Mouse (Mus musculus) NIH3T3 (cell line): ENCODE results near the gene Hoga1.
A peak's percentile ranks its signal among the peaks of the same experiment; 100 is the strongest.
"Not testable (repeated sequence)": the region's sequence is repeated elsewhere in the genome, so short reads cannot be mapped to it uniquely, and the experiment has no call there.

Experiments
- DNase-seq: peaks from one replicate; pipeline ENCODE4 v3.0.0-alpha.2; 2012; ENCODE audit warnings: low read depth

The Hoga1 gene

DNA sequence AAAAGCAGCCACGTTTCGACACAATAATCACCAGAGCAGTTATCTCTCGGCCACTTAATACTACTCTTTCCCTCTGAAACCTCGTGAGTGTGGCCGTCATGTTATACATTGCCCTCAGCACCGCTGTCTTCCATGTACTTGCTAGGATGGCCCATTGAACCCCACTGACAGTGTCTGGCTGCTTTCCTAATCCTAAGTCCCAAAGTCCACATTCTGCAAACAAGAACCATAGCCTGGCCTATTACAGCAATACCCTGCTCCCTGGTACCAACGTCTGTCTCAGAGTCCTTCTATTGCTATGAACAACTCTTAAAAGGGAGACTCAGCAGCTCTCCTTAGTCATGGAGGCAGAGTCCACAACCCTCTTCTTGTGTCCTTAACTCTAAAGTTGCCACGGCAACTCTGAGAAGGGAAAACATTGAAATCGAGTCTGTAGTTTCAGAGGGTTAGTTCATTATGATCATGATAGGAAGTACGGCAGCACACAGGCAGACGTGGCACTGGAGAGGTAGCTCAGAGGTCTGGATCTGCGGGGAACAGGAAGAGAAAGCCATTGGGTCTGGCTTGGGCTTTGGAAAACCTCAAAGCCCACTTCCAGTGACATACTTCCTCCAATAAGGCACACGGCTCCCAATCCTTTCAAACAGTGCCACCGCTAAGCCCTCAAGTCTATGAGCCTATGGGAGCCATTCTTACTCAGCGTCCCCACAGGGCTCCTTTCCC is 26.6 kb downstream of the Hoga1 start:
- no peak for DNase-seq

DNA sequence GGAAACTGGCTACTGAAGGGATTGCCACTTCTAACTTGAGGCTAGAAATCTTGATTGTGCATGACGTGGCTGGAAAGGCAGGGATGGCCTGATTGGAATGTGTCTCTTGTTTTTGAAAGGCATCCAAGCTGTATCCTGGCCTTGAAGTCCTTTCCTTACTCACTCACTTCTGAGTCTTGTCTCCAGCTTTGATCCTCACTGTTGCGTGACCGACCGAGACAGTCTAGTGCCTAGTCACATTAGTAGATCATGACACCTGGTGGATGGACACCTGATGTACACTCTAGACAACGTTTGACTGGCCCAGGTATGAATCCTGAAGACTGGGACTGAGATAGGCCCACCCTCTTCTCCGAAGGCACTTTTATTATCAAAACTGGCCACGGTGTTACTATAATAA is 27.4 kb downstream of the Hoga1 start:
- no peak for DNase-seq

DNA sequence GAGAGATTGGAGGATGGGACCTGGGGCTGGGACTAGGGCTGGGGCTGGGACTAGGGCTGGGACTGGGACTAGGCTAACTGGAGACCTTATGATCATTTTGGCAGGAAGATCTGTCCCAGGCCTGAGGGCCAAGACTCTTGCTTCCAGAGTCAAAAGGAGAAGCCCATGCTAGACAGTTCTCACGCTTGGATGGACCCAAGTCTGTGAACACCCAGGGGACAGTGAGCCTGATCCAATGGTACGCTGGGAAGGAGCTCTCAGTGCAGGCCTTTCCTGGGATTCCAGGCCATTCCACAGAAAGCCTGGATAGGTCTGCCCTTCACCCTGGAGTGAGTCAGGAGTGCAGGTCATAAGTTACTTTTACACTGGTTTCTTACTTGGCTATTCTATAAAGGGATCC is 29.6 kb downstream of the Hoga1 start:
- DNase-seq = no peak

DNA sequence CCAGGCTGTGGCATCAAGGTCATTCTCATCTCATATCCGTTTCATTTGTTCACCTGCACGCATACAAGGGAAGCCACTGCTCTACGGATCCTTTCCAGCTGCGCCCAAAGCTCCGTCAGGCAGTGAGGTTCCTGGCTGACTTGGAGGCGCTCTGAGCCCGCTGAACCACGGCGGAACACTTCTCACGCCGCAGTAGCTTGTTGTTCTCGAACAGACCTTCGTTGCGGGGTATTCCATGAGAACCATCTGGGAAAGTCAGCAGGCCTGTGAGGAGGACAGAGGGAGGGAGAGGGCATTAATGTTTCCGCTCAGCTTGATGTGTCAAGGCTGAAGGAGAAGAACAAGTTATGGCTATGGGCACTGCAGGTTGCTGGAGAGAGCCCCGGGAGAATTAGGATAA is 30.6 kb downstream of the Hoga1 start:
- no peak for DNase-seq

DNA sequence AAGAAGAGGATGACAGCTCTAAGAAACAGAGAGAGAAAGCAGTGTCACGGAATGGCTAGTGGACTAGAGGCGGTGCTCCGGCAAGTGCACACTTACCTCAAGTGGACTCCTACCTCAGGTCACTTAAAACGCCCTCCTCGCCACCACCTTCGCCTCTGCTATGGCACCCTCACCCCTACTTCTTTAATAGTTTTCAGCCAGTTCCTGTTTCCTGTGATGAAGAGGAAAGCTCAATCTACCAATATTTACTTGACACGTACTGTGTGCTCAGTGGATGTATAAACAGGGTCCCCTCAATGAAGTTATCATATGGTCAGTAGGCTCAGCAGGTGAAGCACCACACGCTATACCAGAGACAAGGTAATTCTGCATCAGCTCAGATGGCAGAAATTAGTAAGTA is 33.2 kb downstream of the Hoga1 start:
- DNase-seq = no peak

DNA sequence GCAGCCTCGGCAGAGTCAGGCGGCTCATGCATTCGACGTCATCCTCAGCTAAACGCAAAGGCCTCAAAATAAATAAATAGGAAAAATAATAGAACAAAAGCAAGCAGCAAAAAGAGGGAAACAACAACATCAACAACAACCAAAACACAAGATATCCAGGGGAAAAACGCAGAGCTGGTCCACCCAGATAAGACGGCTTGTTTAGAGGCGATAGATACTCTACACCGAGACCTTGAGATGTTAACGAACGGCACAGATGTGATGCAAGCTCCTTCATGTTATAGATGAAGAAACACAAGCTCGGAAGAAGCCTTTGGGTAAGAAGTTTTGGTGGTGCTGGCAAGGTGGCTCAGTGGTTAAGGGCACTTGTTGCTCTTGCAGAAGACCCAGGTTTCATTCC is 33.6 kb downstream of the Hoga1 start:
- DNase-seq = no peak

DNA sequence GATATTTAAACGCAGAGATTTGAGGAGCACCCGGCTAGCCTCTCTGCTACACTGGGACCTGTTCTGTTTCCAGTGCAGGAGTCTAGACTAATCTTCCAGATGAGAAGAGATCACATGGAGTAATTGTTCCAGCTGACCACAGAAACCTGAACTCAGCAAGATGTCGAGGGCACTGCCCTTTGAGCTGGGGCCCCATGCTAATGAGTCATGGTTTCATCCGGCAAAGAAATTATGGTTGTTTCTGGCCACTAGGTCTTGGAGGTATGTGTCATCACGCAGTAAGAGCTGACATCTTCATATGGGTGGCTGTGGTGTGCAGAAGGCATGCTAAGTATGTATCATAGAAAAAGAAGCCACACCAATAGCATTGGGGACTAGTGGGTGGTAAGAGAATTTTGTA is 34.5 kb downstream of the Hoga1 start:
- peak; percentile 72 for DNase-seq

DNA sequence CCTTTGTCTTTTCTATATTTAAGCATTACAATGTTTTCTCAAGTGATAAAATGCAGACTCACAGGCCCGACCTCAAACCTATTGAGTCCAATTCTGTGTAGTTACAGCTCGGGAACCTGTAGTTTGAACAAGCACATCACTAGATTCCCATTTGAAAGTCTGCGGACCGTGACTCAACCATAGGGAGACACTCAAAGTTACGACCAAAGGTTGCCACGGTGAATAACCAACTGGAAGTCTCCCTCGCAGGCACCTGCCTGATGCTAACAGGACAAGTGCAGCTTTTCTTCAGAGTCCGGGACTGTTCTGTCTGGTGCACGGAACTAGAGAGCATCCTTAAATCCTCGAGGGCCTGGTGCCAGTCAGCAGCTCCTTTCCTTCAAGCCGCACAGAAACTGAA is 35.1 kb downstream of the Hoga1 start:
- no peak for DNase-seq

DNA sequence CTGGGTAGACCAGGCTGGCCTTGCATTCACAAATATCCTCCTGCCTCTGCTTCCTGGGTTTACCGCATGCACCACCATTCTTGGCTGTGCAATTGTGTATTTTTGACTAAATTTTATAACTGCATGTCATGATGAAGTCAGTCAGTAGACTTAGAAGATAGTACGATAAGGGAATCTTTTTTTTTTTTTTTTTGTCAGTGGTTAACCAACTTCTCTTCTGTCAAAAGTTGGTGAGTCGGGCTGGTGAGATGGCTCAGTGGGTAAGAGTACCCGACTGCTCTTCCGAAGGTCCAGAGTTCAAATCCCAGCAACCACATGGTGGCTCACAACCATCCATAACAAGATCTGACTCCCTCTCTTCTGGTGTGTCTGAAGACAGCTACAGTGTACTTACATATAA is 36.2 kb downstream of the Hoga1 start:
- DNase-seq = not testable (repeated sequence)

DNA sequence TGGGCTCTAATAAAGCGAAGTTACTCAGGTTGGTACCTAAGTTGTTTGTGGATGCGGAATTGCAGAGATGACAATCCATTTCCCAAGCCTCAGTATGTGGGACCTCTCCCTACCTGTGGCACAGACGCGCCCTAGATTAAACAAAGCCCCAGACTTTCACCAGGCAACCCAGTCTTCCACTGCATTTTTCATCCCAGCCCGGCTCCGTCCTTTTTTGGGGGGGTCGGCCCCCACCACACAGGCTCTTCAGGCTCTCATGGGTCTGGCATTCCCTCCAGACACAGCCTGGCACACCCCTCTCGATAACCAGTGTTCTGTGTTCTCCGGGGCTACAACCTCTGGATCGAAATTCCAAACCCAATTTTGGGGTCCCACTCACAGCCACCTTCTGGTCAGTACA is 40.3 kb downstream of the Hoga1 start:
- no peak for DNase-seq

DNA sequence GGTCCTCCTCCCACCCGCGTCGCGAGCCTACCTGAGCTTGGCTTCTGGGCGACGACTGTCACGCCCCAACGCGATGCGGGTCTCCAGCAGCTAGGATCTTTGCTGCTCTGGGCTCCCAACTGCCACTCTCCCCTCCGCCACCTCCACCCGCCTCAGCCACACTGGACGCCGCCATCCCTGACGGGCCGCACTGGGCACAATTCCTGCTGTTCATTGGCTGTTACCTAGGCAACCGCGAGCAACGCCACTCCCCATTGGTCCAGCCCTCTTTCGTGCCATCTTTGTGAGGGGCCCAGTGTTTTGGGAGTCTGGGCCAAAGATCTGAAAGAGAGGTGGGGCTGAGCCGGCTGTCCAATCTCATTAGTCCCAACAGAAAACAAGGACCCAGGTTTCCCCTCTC is 40.8 kb downstream of the Hoga1 start, which contains the start of gene Morn4:
Gene Morn4 (minus strand): TSS at position 192 of the 400 bp plus-strand sequence.
- DNase-seq = peak; percentile 98

DNA sequence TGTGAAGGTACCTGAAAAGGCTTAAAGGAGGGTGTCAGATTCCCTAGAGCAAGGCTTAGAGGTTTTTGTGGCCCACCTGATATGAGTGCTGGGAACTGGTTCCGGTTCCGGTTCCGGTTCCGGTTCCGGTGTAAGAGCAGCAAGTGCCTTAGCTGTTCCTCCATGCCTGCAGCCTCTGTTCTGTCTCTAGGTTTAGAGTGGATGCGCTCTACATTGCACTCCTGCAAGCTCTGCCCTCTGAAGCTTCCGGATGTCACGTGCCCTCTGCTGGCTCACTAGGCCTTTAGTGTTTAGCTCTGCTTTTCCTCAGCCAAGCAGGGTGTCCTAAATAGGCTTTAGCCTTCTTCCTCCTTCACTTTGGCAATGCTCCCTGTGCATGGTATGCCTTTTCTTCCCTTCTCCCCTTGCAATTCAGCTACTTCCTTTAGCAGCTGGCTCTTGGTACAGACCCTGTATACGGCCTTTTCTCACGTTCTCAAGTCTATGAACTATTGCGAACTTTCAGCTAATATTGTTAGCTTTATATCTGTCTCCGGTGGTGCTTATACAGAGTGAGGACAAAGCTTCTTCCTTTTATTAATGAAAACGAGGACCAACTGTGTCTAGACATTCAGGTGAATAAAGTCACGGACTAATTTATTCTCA is 43.8 kb downstream of the Hoga1 start:
- DNase-seq = peak; percentile 71

DNA sequence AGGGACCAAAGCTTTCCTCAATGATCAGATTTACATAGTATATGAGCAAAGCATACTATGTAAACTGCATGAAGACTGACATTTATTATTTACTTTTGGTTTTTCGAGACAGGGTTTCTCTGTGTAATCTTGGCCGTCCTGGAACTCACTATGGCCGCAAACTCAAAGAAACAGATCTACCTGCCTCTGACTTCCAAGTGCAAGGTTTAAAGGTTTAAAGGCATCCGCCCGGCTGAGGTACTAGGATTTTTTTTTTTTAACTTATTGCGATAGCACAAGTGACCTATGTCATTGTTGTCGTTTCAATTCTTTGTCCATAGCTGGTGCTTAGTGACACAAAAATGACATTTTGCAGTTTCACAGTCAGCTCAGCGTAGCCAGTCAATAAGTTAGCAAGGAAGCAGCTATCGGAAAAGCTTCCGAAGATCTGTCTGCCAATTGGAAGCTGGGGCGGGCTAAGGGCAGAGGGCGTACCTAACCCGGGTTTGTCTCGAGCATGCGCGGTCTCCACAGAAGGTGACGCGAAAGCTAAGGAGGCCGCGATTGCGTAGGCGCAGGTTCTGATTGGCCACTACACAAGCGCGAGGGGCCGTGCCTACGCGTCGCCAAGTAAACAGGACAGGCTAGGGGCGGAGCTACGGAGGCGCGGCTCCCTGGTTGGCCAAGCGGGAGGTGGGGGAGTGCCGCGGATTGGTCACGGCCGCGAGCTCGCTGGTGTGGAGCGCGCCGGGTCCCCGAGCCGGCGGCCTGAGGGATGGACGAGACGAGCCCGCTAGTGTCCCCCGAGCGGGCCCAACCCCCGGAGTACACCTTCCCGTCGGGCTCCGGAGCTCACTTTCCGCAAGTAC is 44.6 kb downstream of the Hoga1 start, which contains the start of gene Pi4k2a:
Gene Pi4k2a (plus strand): TSS at position 723 of the 848 bp plus-strand sequence.
- DNase-seq = peak; percentile 100

DNA sequence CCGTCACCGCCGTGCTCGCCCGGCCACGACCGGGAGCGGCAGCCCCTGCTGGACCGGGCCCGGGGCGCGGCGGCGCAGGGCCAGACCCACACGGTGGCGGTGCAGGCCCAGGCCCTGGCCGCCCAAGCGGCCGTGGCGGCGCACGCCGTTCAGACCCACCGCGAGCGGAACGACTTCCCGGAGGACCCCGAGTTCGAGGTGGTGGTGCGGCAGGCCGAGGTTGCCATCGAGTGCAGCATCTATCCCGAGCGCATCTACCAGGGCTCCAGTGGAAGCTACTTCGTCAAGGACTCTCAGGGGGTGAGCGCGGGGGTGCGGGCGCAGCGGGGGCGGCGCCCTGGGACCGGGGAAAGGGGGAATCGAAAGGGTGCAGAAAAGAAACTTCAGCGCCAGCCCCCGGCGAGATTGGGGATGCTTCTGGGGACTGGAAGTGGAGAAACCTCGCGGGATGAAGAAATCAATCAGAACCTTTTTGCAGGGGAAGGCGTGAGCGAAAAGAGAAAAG is 45.3 kb downstream of the Hoga1 start:
- DNase-seq = peak; percentile 81

DNA sequence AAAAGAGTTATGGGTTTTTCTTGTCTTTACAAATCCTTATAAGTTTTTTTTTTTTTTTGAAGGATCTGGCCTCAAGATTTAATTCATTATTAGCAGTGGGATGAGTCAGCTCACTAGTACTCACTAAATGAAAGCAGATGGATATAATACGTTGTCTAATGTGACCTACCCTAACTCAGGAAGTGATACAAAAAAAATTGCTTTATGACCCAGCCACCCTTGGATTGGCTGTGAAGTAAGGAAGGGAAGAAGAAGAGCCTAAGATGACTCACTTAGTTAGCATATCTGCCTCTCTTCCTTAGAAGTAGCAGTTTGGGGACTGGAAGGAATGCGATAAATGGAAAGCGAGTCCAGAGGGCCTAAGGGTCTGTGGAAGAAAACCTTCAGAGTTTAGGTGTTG is 54.0 kb downstream of the Hoga1 start:
- DNase-seq = peak; percentile 74

DNA sequence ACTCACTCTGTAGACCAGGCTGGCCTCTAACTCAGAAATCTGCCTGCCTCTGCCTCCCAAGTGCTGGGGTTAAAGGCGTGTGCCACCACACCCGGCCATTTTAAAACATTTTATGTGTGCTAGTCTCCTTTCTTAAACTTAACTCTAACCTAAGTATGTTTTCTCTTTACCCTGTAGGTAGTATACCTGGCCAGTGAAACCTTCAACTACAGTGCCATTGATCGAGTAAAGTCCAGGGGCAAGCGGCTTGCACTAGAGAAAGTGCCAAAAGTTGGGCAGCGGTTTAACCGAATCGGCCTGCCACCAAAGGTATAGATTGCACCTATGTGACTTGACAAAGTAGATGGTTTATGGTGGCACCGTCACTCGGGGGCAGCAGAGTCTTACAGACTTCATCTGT is 59.3 kb downstream of the Hoga1 start:
- DNase-seq = no peak

DNA sequence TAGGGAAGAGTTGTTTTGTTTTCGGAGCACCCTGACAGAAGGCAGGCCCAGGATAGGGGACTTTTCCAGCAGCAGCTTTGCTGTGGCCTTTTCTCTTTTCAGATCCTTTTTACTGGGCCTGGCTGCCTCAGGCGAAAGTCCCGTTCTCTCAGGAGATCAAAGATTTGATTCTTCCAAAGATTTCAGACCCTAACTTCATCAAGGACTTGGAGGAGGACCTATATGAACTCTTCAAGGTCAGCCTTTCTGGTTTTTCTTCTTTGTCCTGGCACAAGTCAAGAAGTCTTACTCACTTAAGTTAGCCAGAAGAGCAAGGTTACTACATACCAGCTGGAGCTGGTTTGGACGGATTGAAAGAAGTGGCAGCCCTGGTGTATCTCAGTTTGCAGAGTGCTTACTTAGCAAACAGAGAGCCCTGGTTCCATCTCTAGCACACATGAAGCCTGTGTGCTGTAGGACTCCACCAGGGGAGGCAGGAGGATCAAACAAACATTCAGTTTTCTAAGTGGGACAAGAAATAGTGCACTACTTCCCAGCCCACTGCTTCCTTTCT is 70.4 kb downstream of the Hoga1 start:
- no peak for DNase-seq

DNA sequence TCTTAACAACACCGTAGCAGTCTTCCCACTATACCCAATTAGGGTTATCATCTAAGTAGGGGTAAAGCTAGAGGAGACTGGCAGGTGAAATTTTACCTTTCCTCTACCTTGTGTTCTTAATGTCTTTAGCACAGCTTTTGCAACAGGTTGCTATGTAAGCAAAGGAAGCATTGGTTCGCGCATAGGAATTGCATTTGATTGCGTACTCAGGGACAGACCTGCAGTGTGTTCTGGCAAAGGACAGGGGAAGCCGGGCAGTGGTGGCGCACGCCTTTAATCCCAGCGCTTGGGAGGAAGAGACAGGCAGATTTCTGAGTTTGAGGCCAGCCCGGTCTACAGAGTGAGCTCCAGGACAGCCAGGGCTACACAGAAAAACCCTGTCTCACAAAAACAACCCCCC is 72.7 kb downstream of the Hoga1 start:
- no peak for DNase-seq

DNA sequence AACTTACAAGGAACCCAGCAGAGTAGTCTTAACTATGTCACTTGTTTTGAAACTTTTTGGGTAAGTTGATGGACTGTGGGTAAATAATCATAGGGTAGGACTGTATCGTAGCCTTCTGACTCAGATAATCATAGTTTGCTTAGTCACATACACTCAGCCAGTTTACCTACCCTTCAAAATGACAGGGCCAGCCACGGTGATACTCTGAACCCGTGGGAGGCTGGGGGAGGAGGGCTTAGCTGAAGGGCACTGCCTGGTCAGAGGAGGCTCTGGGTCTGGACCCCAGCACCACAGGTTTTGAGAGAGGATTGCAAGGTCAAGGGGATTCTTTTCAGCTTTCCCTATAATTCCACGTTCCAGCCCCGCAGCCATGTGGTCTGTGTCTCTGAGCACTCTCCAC is 73.2 kb downstream of the Hoga1 start:
- no peak for DNase-seq

DNA sequence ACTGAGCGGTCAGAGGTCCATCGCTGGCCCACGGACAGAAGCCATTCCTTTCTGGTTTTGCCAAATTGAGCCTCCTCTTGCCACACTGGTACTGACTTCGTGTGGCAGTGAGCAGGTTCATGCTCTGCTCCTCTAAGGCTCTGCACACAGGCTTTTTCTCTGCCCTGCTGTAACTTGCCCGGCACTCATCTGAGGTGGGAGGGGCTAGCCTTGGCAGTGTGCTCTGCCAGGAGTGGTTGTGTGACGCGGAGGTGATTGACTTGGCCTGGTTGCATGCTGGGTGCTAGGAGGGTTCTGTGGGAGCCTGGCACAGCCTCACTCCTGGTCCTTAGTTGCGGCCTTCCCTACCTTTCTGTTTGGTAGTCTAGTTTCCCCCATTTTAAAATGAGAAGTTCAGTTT is 75.0 kb downstream of the Hoga1 start:
- no peak for DNase-seq
